Mouse (Mus musculus): Measurements from ENCODE around the gene Mtg2.

Mtg2 gene

DNA sequence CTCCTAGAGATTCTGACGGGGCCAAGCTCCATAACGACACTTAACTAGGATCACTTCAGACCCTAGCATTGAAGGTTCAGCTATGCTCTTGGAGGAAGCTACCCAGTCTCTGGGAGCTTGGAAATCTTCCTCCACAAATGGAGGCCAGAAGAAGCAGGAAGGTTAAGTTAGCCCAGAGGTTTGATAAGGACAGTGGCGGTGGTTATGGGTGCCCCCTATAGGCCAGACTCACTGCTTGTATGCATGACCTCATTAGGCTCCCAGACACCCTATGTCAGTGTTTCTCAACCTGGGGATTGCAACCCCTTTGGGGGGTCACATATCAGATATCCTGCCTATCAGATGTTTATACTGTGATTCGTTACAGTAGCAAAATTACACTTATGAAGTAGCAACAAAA lies 36.7 kb downstream of the Mtg2 start:
- peak; percentile 70 for DNase-seq

DNA sequence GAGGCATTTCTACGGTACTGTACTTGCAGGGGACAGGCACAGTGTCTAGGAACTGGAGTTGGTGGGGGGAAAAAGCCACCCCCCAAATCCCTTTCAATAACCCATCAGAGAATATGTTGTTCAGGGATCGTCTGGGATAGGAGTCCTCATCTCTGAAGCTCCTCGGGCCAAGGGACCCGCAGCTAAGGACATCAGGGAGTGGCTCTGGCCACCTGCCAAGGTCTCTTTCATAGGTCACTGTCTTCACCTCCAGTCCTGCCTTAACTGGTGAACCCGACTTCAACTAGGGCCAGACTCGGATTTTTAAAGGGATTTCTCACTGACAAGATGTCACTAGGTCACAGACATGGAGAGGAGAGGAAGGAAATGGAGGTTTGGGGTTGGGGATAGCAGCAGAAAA lies 37.9 kb downstream of the Mtg2 start:
- peak; percentile 7 for DNase-seq

DNA sequence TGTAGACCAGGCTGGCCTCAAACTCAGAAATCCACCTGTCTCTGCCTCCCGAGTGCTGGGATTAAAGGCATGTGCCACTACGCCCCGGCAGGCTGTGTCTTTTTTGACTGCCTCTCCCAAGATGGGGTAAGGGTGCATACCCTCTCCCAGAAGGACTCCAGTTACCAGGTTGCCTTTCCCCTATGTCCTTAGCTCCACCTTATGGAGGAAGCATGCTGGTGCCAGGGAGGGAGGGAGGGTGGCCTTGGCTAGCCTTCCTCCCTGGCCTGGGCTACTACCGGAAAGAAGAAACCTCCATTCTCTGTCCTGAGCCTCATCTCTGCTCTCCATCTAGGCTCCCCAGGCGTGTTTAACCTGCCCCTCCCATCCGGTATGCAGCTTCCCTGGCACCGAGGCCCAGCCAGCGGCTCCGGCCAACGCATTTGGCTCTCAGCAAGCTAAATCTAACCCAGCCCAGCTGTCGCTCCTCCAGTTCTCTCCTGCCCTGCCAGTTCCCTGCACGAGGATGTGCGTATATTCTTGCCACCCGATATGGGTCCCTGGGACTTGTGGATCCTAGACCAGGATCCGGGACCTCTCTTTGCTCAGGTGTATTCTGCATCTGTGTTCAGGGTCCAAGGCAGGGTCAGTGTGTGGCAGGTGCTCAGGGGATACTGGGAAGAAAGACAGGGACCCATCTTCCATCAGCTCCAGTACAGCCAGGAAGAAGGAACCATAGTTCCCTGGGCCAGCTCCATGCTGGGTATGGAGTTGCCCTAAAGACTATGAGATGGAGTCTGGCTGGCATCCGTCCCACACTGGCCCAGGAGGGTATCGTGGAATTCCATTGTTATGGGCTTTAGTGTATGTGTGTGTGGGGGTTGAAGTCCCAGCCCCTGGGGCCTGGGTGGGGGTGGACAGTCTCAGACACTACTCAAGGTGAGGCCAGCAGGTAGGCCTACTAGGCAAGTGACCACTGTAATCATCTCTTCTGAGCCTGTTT lies 43.8 kb downstream of the Mtg2 start:
- DNase-seq: no peak

DNA sequence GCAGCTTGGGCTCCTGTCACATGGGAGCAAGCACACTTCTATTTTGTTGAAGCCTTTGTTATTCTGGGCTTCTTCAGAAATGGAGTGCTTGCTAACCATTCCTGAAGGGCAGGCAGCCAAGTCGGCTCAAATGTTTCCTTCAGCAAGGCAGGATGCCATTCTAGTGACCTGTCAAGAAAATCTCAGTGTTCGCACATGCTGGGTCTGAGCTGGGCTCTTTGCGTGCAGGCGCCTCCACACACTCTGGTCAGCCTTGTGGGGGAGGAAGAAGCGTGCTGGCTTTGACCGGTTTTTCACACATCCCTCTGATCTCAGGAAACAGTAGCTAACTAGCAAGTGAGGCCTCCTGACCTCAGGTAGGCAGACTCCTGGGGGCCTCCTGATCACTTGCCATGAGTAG lies 44.9 kb downstream of the Mtg2 start:
- DNase-seq: no peak

DNA sequence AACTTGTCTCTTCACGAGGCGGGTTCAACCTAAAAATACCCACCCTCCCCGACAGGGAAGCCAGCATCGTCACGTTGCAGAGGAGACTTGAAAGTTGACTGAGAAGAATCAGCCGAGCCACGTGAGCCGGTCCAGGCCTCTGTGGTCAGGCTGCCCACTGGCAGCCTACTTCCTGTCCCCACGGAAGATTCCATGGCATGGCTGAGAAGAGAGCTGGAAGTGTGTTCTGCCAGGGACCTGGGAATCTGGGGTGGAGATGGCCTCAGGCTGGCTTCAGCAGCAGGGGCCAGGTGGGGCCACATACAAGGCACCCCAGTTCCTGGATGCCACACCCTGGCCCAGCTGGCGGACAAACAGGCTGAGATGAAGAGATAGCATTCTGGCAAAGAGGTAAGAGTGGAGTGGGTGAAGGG lies 45.7 kb downstream of the Mtg2 start:
- no peak for DNase-seq

GRCm38 (mm10) chr2:180116741-180117484 lies 46.5 kb downstream of the Mtg2 start:
- DNase-seq: no peak

GRCm38 (mm10) chr2:180117485-180118194 lies 47.3 kb downstream of the Mtg2 start:
- DNase-seq: peak; percentile 49

GRCm38 (mm10) chr2:180118661-180119438 lies 48.5 kb downstream of the Mtg2 start, which contains the start of gene Osbpl2:
Gene Osbpl2, plus strand, starts transcription at chr2:180119306.
- DNase-seq: peak; percentile 96

DNA sequence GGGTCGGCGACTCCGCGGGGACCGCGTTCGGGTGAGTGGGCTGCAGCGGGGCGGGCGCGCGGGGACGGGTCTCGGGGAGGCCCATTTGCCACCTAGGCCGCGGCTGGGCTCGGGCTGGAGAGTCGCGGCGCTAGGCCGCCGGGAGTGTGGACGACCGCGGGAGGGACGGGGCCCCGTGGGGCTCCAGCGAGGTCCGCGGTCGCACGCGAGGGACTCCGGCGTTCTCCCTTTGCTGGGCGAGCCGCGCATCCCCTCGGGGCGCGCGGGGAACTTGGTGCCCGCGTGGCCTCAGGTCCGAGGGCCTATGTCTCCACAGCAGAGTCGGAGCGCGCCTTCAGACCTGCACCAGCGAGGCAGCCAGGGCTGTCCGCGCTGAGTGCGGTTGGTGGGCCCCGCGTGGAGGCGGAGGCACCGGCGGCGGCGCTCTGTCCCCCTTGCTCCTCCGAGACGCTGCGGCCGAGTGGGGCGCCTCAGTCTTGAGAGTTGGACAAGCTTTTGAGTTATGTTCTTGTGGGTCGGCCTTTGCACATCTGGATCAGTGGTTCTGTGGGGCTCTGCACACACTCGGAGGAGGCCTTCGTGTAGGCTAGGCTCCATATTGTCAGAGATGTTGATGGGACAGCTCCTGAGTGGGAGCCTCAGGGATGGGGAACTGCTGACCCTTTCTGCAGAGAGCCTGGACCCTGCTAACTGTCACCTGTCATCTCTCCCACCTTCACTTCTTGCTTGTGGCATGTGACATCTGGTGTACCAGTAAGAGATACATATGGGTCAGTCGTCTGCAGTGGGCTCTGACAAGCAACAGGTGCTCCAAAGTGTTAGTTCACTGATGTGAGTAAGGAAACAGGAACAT lies 49.3 kb downstream of the Mtg2 start:
- peak; percentile 67 for DNase-seq

DNA sequence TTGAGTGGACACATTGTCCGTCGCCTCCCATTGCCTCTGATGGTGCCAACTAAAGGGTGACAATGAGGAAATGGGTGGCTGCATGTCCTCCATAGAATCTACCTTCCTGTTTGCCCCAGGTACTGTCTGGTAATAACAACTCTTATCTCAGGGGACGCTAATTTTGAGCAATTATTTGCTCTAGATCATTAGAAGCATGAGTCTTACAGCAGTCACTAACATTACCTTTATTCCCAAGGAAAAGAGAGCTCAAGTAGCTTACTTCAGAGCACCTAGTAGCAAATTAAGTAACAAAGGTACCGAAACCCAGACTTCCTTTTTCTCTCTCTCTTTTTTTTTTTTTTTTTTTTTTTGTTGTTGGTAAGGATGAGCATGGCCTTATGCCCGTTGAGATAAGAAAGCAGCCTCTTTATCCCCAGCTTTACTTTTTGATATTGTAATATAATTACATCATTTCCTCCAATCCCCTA lies 49.9 kb downstream of the Mtg2 start:
- DNase-seq: no peak

- no peak for DNase-seq
Measured at GRCm38 (mm10) chr2:180124192-180124591, 53.8 kb downstream of the Mtg2 start.

- DNase-seq: no peak
Measured at GRCm38 (mm10) chr2:180126195-180126594, 55.8 kb downstream of the Mtg2 start.

DNA sequence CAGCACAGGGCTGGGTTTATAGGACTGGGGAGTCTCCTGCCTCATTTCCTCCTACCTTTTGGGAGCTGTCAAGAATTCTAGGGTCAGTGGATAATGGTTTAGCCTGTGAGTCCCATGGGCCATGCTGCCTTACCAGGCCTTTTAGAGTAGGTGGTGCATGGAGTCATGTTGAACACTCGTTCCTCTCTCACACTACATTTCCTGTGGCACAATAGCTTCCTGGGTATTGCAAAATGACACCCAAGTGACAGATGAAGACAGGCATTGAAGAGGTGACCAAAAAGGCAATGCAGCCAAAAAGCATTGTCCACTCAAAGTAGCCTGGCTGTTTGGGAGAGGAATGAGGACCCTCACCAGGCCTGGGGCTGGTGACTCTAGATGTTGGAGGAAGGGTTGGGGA lies 57.3 kb downstream of the Mtg2 start:
- no peak for DNase-seq

DNA sequence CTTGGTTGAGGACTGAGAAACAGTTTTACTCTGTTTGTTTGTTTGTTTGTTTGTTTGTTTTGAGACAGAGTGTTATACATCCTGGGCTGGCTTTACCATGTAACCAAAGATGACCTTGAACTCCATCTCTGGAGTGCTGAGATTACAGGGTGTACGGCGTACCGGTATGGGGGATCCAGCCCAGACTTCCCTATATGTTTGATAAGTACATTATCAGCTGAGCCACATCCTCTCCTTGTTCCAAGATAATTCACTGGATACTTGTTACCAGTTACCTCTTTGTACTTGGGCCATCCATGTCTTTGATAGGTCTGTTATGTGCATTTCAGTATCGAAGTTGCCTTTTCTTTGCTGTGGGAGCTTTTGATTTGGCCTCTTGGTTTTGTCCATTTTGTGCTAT lies 62.8 kb downstream of the Mtg2 start:
- no peak for DNase-seq

GRCm38 (mm10) chr2:180133911-180134310 lies 63.5 kb downstream of the Mtg2 start:
- DNase-seq: no peak

DNA sequence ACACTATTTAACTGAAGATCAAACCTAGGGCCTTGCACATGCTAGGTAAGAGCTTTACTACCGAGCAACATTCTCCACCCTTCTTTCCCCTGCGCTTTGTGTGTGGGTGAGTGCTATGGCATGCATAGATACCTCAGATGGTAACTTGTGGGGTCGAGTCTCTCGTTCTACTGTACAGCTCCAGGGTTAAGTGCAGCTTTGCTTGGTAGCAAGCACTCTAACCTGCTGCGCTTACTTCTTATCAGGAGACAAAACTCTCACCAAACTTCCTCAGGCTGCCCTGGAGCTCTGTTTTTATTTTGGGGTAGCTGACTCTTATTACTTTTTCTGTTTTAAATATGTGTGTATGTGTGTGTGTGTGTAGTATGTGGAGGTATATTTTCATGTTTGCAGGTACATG lies 65.0 kb downstream of the Mtg2 start:
- DNase-seq: no peak
